In the genomic region with DNA sequence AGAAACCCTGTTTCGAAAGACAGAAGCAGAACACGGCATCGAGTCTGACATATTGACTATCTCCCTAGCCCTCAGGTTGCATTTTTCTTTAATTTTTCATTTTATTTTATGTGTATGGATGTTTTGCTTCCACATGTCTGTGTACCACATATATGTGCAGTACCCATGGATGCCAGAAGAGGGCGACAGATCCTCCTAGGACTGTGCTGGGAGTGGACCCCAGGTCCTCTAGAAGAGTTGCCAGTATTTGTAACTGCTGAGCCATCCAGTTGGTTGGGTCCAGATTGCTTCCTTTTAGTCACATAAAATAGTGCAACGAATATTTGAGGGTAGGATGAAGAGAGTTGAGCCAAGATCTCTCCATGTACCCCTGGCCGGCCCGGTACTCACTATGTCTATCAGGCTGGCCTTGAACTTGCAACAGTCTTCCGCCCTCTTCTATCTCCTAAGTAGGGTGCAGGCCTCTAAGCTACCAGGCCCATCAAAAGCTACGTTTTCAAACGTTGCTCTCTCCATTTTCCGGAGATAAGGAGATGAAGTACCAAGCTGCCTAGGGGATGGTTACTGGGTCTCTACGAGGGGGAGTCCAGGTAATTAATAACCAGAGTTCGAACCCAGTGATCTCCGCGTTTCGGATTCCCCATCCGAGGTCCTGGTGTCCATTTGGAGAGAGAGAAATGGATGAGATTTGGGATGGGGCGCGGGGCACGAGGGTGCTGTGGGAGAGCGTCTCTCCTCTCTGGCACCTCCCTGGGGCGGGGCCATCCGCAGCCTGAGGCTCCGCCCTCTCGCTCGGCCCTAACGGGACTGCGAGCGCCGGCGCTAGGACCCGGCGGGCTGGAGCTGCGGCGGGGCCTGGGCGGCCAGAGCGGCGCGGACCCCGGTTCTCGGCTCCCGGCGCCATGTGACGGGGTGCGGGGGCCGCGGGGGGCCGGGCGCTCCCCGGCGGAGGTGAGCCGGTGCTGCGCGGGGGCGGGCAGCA, we compare ENCODE assay signal across 8 mouse cellular contexts. TPM values are rescaled to one million over a fixed set of nuclear protein-coding genes. Genes with fewer than 3 reads are reported as not detected.
DNase-seq lines count a peak whose midpoint lies in the region; ATAC-seq and TF ChIP-seq lines count a peak whose summit lies in the region.

No protein-coding gene starts in this region.

- peak; percentile 62 for ATAC-seq in cerebellum, adult (ENCODE audit: insufficient number of reproducible peaks, low FRiP score, low TSS enrichment)
- peak; percentile 90 for ATAC-seq in forebrain, embryonic 13.5 days
- peak; percentile 75 for ATAC-seq in lung, postnatal 0 days

- no peaks in the 10 kb centered on the region for H3K36me3 ChIP-seq in forebrain, embryonic 13.5 days (ENCODE audit: poor library complexity, severe bottlenecking)
- H3K36me3 ChIP-seq in lung, postnatal 0 days (ENCODE audit: insufficient read depth, low read length) = no peaks in the 10 kb centered on the region

- intact Hi-C loops in heart, postnatal 25 days (cut with DNase I) = no loop called here

- peak overlapping the region; percentile 63 for H3K4me3 ChIP-seq in forebrain, embryonic 13.5 days
- H3K4me3 ChIP-seq in layer of hippocampus, adult 2 months = peak overlapping the region; percentile 68
- peak overlapping the region; percentile 64 for H3K4me3 ChIP-seq in lung, postnatal 0 days (ENCODE audit: low read depth, low read length)

- H3K27ac ChIP-seq in forebrain, embryonic 13.5 days = no peak overlapping the region
- H3K27ac ChIP-seq in layer of hippocampus, adult 2 months = peak overlapping the region; percentile 96
- H3K27ac ChIP-seq in lung, postnatal 0 days (ENCODE audit: low read length) = peak overlapping the region; percentile 20; the same call in 1 of the 2 replicates

- peaks cover 23% of the 10 kb centered on the region for H3K4me1 ChIP-seq in forebrain, embryonic 13.5 days
- H3K4me1 ChIP-seq in lung, postnatal 0 days (ENCODE audit: insufficient read depth, low read depth, low read length) = peaks cover 17% of the 10 kb centered on the region; the same call in 1 of the 2 replicates

- peak; percentile 86 for DNase-seq in MN1 (ENCODE audit: low spot score)
- peak; percentile 81 for DNase-seq in heart, postnatal 25 days (ENCODE audit: low spot score)
- DNase-seq in layer of hippocampus, adult 2 months (ENCODE audit: low spot score in 2 of 2) = peak; percentile 81 to 82
- peak; percentile 90 for DNase-seq in lung, postnatal 0 days (ENCODE audit: low spot score)
- DNase-seq in retina, embryonic 14.5 days (ENCODE audit: low spot score) = peak; percentile 89
- peak; percentile 69 to 82 for DNase-seq in thymus, postnatal 36 days

- H3K4me2 ChIP-seq in forebrain, embryonic 13.5 days = peak overlapping the region; percentile 83
- H3K4me2 ChIP-seq in lung, postnatal 0 days (replicated peaks; ENCODE audit: low read depth, low read length) = peak overlapping the region; percentile 94

- TF ChIP-seq CTCF in layer of hippocampus, adult 2 months (conservative IDR thresholded peaks at IDR 0.05) = peak; percentile 81
- peak; percentile 80 for TF ChIP-seq CTCF in lung, postnatal 0 days (IDR thresholded peaks at IDR 0.05)

- H3K27me3 ChIP-seq in forebrain, embryonic 13.5 days = no peaks in the 10 kb centered on the region
- no peaks in the 10 kb centered on the region for H3K27me3 ChIP-seq in lung, postnatal 0 days (replicated peaks; ENCODE audit: insufficient read depth, low read length)

- no peak for TF ChIP-seq EP300 in lung, postnatal 0 days (IDR thresholded peaks at IDR 0.05)

- H3K9me3 ChIP-seq in forebrain, embryonic 13.5 days (replicated peaks) = no peaks in the 10 kb centered on the region
- H3K9me3 ChIP-seq in lung, postnatal 0 days (ENCODE audit: low read length) = no peaks in the 10 kb centered on the region

- peak overlapping the region; percentile 78 for H3K9ac ChIP-seq in forebrain, embryonic 13.5 days
- H3K9ac ChIP-seq in lung, postnatal 0 days (replicated peaks; ENCODE audit: low read depth) = peak overlapping the region; percentile 27

- WGBS in forebrain, embryonic 13.5 days = 14% methylated on average over 46 of the region's 55 CpGs
- 11% methylated on average over 54 of the region's 55 CpGs for WGBS in lung, postnatal 0 days

RNA-seq across cellular contexts. Expression of a gene that starts 6.9 kb away (rescaled TPM):
- 10.0 and 10.8 TPM in 2 replicates for polyA plus RNA-seq in forebrain, embryonic 13.5 days (2015; fragmentation: Nextera tagmentation; extraction: Ambion mirVana)
- total RNA-seq in heart, postnatal 25 days (2021) = 100 to 1,000 TPM; 104 to 110 TPM
- total RNA-seq in layer of hippocampus, adult 2 months (2021) = 100 to 1,000 TPM; 117 to 124 TPM
- polyA plus RNA-seq in lung, postnatal 0 days (2015; fragmentation: Nextera tagmentation; extraction: Ambion mirVana) = 13.4 and 14.4 TPM in 2 replicates

RNA-seq across cellular contexts. Expression of a gene that starts 15.1 kb away (rescaled TPM):
- polyA plus RNA-seq in forebrain, embryonic 13.5 days (2015; fragmentation: Nextera tagmentation; extraction: Ambion mirVana) = 48.8 and 48.9 TPM in 2 replicates
- 100 to 1,000 TPM; 733 to 743 TPM for total RNA-seq in heart, postnatal 25 days (2021)
- total RNA-seq in layer of hippocampus, adult 2 months (2021) = 100 to 1,000 TPM; 120 to 123 TPM
- 31.7 and 36.3 TPM in 2 replicates for polyA plus RNA-seq in lung, postnatal 0 days (2015; fragmentation: Nextera tagmentation; extraction: Ambion mirVana)

RNA-seq across cellular contexts. Expression of a gene that starts 19.6 kb away (rescaled TPM):
- polyA plus RNA-seq in forebrain, embryonic 13.5 days (2015; fragmentation: Nextera tagmentation; extraction: Ambion mirVana) = 14.5 and 16.5 TPM in 2 replicates
- 10 to 100 TPM; 17.7 to 21.4 TPM for total RNA-seq in heart, postnatal 25 days (2021)
- total RNA-seq in layer of hippocampus, adult 2 months (2021) = 10 to 100 TPM; 36.4 to 40.0 TPM
- 32.0 and 38.9 TPM in 2 replicates for polyA plus RNA-seq in lung, postnatal 0 days (2015; fragmentation: Nextera tagmentation; extraction: Ambion mirVana)

RNA-seq across cellular contexts. Expression of a gene that starts 31.0 kb away (rescaled TPM):
- polyA plus RNA-seq in forebrain, embryonic 13.5 days (2015; fragmentation: Nextera tagmentation; extraction: Ambion mirVana) = 0.18 and 0.39 TPM in 2 replicates
- not detected for total RNA-seq in heart, postnatal 25 days (2021)
- under 1 TPM in 1 of 2 experiments, not detected in 1; 0.71 TPM for total RNA-seq in layer of hippocampus, adult 2 months (2021)
- not detected in 2 replicates for polyA plus RNA-seq in lung, postnatal 0 days (2015; fragmentation: Nextera tagmentation; extraction: Ambion mirVana)

RNA-seq across cellular contexts. Expression of a gene that starts 31.9 kb away (rescaled TPM):
- 1.7 and 3.4 TPM in 2 replicates for polyA plus RNA-seq in forebrain, embryonic 13.5 days (2015; fragmentation: Nextera tagmentation; extraction: Ambion mirVana)
- not detected for total RNA-seq in heart, postnatal 25 days (2021)
- 1 to 10 TPM; 4.4 to 5.0 TPM for total RNA-seq in layer of hippocampus, adult 2 months (2021)
- polyA plus RNA-seq in lung, postnatal 0 days (2015; fragmentation: Nextera tagmentation; extraction: Ambion mirVana) = not detected in 2 replicates

Comparison
In these comparisons a context has a peak if more than half of its experiments do, and no peak if none do; other contexts are left out.
1. RNA of a gene that starts 15.1 kb away (total RNA-seq): 733 to 743 TPM in heart, postnatal 25 days; 120 to 123 TPM in layer of hippocampus, adult 2 months; every median in the first group is over 4 times any median in the second.
2. Peak in every context shown above with its lines, with median percentiles within 50 percentile points of each other: DNase-seq, ATAC-seq and H3K4me3 ChIP-seq.